Mouse (Mus musculus) limb, embryonic 15.5 days (tissue): Measurements from ENCODE around the gene Tex19.2. TPM values are rescaled to one million over a fixed set of nuclear protein-coding genes. Genes with fewer than 3 reads are reported as not detected.
A peak's percentile ranks its signal among the peaks of the same experiment; 100 is the strongest.

Experiments used
- ATAC-seq: fragments of 200-750 bp; cut with Nextera tagmentation; 2 replicates; pipeline ENCODE4 v1.8.0; 2017; ENCODE audit warnings: low read depth, moderate TSS enrichment; ENCODE audit not compliant: insufficient number of reproducible peaks, low FRiP score, low TSS enrichment
- H3K27ac ChIP-seq: fragments of 300-500 bp; sonication (generic); 2 replicates; pipeline ENCODE4 v1.5.1; 2015; ENCODE audit warnings: moderate library complexity, mild to moderate bottlenecking, inconsistent platforms
- H3K27me3 ChIP-seq: fragments of 300-500 bp; sonication (generic); 2 replicates; pipeline ENCODE4 v1.6.1; 2015; ENCODE audit warnings: inconsistent platforms
- H3K36me3 ChIP-seq: fragments of 300-500 bp; sonication (generic); 2 replicates; pipeline ENCODE4 v1.6.1; 2015; ENCODE audit warnings: inconsistent platforms
- H3K4me1 ChIP-seq: fragments of 300-500 bp; sonication (generic); 2 replicates; pipeline ENCODE4 v1.6.1; 2015; ENCODE audit warnings: inconsistent platforms
- H3K4me2 ChIP-seq: fragments of 300-500 bp; sonication (generic); 2 replicates; pipeline ENCODE4 v1.6.1; 2015; ENCODE audit warnings: mild to moderate bottlenecking, inconsistent platforms
- H3K4me3 ChIP-seq: fragments of 300-500 bp; sonication (generic); 2 replicates; pipeline ENCODE4 v1.5.1; 2015; ENCODE audit warnings: mild to moderate bottlenecking, inconsistent platforms
- H3K9ac ChIP-seq: fragments of 300-500 bp; sonication (generic); 2 replicates; pipeline ENCODE4 v1.6.1; 2015; ENCODE audit warnings: inconsistent platforms
- H3K9me3 ChIP-seq: fragments of 300-500 bp; sonication (generic); 2 replicates; pipeline ENCODE4 v1.6.1; 2016; ENCODE audit warnings: inconsistent platforms
- WGBS: fragments of 180-500 bp; shearing (Covaris S2); methylation state at CpG from one replicate; pipeline ENCODE4 v1.1.7; 2015; 5-methylcytosine and 5-hydroxymethylcytosine counted together
- polyA plus RNA-seq: library from polyadenylated mRNA; unstranded; fragments of >200 nt; fragmentation: Nextera tagmentation; extraction: Ambion mirVana; gene quantifications from 2 replicates; pipeline ENCODE4 v1.2.1, GENCODE M21; 2015

Gene Tex19.2
- polyA plus RNA-seq = not detected in 2 replicates

DNA sequence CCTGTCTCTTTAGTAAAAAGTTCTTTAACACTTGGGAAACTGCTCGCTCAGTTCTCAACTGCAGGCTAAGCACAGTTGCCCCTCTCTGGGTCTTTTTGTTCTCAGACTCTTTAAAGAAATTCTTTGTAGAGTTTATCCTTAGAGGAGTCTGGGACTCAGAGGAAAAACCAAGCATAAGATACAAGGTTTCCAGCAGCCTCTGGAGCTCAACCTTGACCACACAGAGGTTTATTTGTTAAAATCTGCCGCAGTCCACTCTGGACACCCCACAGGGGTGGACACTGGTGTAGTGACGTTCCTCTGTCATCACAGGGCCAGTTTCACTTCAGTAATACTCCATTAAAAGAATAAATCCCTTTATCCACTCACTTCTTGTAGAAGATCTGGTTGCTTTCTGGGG is at the start of gene Tex19.2:
Gene Tex19.2, minus strand, starts transcription at position 101 of the 400 bp plus-strand sequence.
- Histone ChIP-seq H3K4me3 (no peak within 1 kb of the TSS), H3K4me2 (no peak within 1 kb of the TSS), H3K9me3 (no peaks in the 10 kb centered on the region), H3K27ac (no peak within 1 kb of the TSS), H3K36me3 (no peaks in the 10 kb centered on the region), H3K4me1 (no peaks in the 10 kb centered on the region), H3K9ac (no peak within 1 kb of the TSS), H3K27me3 (no peaks in the 10 kb centered on the region)
- WGBS = 86% methylated on average over 3 of the region's 3 CpGs
- ATAC-seq = no peak

DNA sequence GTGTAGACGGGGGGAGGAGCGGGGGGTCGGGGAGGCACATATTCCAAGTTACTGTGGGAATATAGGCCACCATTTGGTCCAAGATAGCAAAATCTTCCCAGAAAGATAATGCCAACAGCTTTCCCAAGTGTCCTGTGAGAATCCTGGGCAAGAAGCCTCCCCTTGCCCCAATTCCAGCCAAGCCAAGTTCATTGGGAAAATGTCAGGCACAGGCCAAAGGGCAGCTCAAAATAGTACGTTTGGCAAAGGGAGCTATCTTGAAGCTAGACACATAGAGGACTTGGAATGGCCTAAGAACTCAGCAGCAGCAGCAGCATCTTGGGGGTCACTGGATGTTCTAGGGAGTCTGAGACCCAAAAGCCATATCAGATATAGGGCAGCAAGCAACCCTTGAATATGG is 45.3 kb upstream of the Tex19.2 start:
- no peak overlapping the region for H3K9ac ChIP-seq
- 86% methylated on average over 4 of the region's 4 CpGs for WGBS
- H3K27ac ChIP-seq = no peak overlapping the region
- no peaks in the 10 kb centered on the region for H3K9me3 ChIP-seq
- no peak for ATAC-seq
- no peak overlapping the region for H3K4me2 ChIP-seq
- no peaks in the 10 kb centered on the region for H3K36me3 ChIP-seq
- H3K4me3 ChIP-seq = no peak overlapping the region
- H3K4me1 ChIP-seq = no peaks in the 10 kb centered on the region
- no peaks in the 10 kb centered on the region for H3K27me3 ChIP-seq

DNA sequence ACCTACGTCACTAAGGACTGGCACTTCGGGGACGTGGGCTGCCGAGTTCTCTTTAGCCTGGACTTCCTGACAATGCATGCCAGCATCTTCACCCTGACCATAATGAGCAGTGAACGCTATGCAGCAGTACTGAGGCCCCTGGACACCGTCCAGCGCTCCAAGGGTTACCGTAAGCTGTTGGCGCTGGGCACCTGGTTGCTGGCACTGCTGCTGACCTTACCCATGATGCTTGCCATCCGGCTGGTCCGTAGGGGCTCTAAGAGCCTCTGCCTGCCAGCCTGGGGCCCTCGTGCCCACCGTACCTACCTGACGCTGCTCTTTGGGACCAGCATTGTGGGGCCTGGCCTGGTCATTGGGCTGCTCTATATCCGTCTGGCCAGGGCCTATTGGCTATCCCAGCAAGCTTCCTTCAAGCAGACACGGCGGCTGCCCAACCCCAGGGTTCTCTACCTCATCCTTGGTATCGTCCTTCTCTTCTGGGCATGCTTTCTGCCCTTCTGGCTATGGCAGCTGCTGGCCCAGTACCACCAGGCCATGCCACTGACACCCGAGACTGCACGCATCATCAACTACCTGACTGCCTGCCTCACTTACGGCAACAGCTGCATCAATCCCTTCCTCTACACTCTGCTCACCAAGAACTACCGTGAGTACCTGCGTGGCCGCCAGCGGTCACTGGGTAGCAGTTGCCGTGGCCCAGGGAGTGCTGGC is 42.3 kb upstream of the Tex19.2 start:
- Histone ChIP-seq H3K4me3 (no peak overlapping the region), H3K27me3 (peaks cover 24% of the 10 kb centered on the region), H3K27ac (no peak overlapping the region), H3K9ac (no peak overlapping the region), H3K36me3 (no peaks in the 10 kb centered on the region), H3K4me1 (peaks cover 9% of the 10 kb centered on the region), H3K4me2 (no peak overlapping the region), H3K9me3 (no peaks in the 10 kb centered on the region)
- 89% methylated on average over 26 of the region's 26 CpGs for WGBS
- no peak for ATAC-seq

DNA sequence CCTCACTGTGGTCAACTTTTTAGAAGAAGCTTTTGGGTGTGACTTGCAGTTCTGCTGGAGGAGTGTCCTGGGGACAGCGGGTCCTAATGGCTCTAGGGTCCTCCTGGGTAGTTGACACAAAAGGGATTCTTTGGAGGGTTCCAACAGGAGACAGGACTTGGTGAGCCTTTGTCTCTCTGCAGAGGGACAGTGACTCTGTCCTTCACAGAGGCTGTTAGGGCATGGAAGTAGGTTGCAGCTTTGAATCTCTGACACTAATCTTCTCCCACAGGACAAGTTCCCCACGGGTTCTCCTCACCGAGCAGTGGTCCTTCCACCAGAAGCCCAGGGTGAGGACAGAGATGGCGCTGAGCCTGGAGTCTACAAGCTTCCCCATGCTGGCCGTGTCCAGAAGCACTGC is 41.5 kb upstream of the Tex19.2 start, which contains the start of gene Uts2r:
Gene Uts2r, plus strand, starts transcription at position 301 of the 400 bp plus-strand sequence.
- 86% methylated on average over 5 of the region's 5 CpGs for WGBS
- Histone ChIP-seq H3K27ac (no peak within 1 kb of the TSS), H3K9me3 (no peaks in the 10 kb centered on the region), H3K36me3 (no peaks in the 10 kb centered on the region), H3K4me3 (no peak within 1 kb of the TSS), H3K4me1 (peaks cover 9% of the 10 kb centered on the region), H3K4me2 (no peak within 1 kb of the TSS), H3K27me3 (peaks cover 32% of the 10 kb centered on the region), H3K9ac (no peak within 1 kb of the TSS)
- ATAC-seq = no peak

DNA sequence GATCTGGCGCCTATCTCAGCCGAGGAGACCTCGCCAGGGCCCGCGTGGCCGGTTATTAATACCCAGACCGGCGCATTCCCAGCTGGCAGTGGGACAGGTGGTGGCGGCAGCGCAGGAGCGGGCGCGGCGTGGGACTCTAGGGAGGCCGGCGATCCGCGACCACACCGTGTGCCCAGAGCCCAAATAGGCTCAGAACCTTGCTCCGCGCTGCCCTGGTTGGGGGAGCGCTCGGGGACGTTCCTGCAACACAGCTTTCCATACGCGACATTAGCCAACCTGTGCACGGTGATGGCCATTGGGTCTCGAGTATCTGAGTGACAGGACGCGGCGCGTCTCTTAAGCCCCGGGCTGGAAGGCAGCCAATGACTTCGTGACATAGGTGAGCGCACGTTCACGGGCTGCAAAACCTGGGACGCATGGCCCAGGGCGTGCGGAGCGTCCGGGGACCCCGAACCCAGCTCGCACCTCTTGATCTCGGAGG is 38.0 kb upstream of the Tex19.2 start:
- no peak overlapping the region for H3K9ac ChIP-seq
- H3K4me2 ChIP-seq = peak overlapping the region; percentile 49
- H3K4me1 ChIP-seq = peaks cover 9% of the 10 kb centered on the region
- peaks cover 36% of the 10 kb centered on the region for H3K27me3 ChIP-seq
- no peak overlapping the region for H3K27ac ChIP-seq
- H3K9me3 ChIP-seq = no peaks in the 10 kb centered on the region
- 0 out of 2 replicates have a peak, but pooled peaks have one; percentile 54 for ATAC-seq
- H3K36me3 ChIP-seq = no peaks in the 10 kb centered on the region
- 2% methylated on average over 45 of the region's 45 CpGs for WGBS
- peak overlapping the region; percentile 33 for H3K4me3 ChIP-seq

DNA sequence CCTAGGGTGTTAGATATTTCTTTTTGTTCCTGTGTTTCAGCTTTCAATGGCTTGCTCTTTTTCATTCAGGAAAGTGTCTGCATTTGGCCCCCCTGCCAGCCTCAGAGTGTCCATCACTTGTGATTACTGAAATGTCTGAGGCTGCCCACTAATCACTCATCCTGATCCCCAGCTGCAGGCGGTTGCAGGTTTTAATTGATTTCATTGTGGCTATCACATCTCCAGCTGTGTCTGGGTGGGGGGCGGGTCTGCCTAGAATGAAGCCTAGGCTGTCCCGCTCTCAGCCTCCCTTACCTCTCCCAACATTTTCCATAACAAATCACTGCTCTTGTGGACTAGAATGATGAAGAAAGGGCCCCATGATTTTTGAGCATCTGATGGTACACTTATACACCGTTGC is 35.7 kb upstream of the Tex19.2 start:
- Histone ChIP-seq H3K36me3 (no peaks in the 10 kb centered on the region), H3K4me3 (no peak overlapping the region), H3K27ac (no peak overlapping the region), H3K4me1 (peaks cover 9% of the 10 kb centered on the region), H3K4me2 (no peak overlapping the region), H3K9me3 (no peaks in the 10 kb centered on the region), H3K9ac (no peak overlapping the region), H3K27me3 (peaks cover 36% of the 10 kb centered on the region)
- WGBS = 35% methylated on average over 4 of the region's 4 CpGs
- no peak for ATAC-seq

DNA sequence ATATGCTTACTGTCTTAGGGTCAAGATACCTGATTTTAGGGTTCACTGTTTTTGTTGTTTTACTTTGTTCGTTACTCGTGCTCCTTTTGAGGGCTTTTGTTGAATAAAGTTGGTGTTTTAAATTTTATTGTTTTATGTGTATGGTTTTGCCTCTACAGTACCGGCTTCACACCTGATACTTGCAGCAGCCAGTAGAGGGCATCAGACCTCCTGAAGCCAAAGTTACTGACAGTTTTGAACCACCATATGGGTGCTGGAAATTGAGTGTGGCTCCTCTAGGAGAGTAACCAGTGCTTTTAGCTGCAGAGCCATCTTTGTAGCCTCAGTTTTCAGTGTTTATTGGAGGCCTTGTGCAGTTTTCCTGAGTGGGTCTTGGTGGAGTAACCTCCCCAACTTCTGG is 29.7 kb upstream of the Tex19.2 start:
- no peak overlapping the region for H3K4me2 ChIP-seq
- H3K9me3 ChIP-seq = no peaks in the 10 kb centered on the region
- ATAC-seq = no peak
- no peak overlapping the region for H3K27ac ChIP-seq
- no peak overlapping the region for H3K9ac ChIP-seq
- H3K4me3 ChIP-seq = no peak overlapping the region
- H3K36me3 ChIP-seq = no peaks in the 10 kb centered on the region
- no peaks in the 10 kb centered on the region for H3K4me1 ChIP-seq
- no peaks in the 10 kb centered on the region for H3K27me3 ChIP-seq
- 76% methylated on average over 3 of the region's 3 CpGs for WGBS

DNA sequence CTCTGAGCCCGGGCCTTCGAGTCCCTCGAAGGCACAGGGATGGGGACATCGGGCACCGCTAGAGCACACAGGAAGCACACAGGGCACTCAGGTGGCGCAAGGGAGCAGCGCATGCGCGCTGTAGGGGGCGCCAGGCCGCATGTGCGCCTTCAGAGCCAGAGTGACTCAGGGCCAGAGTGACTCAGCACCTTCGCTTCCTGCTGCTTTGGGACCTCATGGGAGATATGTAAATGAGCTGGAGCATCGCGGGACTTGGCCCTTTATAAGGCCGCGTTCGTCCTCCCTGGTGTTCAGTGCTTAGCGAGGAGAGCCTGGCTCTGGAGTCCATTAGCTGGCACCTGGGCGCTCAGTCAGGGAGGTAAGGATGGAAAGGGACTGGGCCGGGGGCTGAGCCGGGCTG is 27.4 kb upstream of the Tex19.2 start, which contains the start of gene Tex19.1:
Gene Tex19.1, plus strand, starts transcription at position 279 of the 400 bp plus-strand sequence.
- no peak within 1 kb of the TSS for H3K4me2 ChIP-seq
- no peak within 1 kb of the TSS for H3K27ac ChIP-seq
- no peak within 1 kb of the TSS for H3K9ac ChIP-seq
- H3K27me3 ChIP-seq = no peaks in the 10 kb centered on the region
- ATAC-seq = no peak
- no peaks in the 10 kb centered on the region for H3K9me3 ChIP-seq
- no peaks in the 10 kb centered on the region for H3K36me3 ChIP-seq
- H3K4me3 ChIP-seq = no peak within 1 kb of the TSS
- H3K4me1 ChIP-seq = no peaks in the 10 kb centered on the region
- 87% methylated on average over 22 of the region's 22 CpGs for WGBS

DNA sequence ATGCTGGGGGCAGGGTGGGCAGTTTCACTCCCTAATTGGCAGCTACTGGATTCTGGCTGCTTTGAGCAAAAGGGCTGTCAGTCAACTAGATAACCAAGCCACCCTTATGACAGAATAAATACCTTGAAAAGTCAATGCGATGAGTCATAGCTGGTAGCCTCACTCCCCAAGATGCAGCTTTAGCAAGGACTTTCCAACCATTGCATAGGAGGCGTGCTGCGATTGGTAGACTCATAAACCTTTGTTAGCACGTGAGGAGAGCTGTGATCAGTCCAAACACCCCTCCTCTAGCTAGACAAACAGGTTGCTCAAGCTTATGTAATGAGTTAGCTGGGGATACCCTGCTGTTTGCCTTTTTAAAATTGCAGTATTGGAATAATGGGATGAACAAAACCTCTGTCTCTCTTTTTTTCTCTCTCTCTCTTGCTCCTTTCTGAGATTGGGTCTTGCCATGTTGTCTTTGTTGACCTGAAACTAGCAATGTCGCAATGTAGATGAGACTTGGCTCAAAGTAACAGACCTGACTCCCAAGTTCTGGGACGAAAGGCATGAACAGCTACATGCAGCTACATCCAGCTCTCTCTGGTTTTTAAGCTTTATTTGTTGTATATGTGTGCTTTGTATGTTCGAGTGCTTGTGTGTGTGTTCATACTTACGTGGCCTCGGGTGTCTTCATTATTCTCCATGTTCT is 25.0 kb upstream of the Tex19.2 start:
- no peaks in the 10 kb centered on the region for H3K27me3 ChIP-seq
- no peak overlapping the region for H3K4me3 ChIP-seq
- no peak overlapping the region for H3K9ac ChIP-seq
- 79% methylated on average over 9 of the region's 9 CpGs for WGBS
- H3K27ac ChIP-seq = no peak overlapping the region
- H3K9me3 ChIP-seq = no peaks in the 10 kb centered on the region
- no peak for ATAC-seq
- H3K4me2 ChIP-seq = no peak overlapping the region
- H3K4me1 ChIP-seq = no peaks in the 10 kb centered on the region
- no peaks in the 10 kb centered on the region for H3K36me3 ChIP-seq

DNA sequence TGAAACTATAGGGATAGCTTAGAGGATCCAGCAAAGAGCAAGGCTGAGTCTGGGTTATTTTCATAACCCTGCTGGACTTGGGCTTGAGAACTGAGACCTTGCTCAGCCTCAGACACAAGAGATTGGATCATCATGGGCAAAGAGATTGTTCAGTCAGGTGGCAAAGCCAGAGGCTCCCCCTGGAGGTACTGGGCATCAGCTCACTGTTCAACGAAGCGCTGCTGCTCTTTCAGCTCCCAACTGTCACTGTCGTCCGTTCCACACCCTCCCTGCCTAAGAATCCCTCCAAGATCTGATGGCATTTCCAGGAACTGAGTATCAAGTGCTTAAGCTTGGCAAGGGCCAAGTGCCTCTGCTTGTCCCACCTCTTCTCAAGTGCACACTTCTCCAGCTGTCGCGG is 20.3 kb upstream of the Tex19.2 start:
- 38% methylated on average over 6 of the region's 6 CpGs for WGBS

DNA sequence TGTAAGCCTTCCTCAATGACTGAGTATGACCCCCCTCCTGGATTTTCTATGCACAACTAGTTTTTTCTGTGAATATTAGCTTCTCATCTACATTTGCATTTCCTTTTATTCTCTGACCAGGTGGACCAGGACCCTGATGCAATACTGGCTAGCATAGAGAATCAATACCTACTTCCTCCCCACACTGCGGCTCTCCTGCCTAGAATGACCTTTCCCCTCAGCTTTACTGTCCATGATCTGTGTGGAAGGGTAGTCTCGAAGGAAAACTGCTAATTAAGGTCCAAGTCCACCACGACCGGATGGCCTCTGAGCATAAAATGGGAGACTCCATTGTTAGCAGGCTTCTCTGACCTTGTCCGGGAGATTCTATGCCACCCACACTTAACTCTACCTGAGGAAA is 19.2 kb upstream of the Tex19.2 start:
- WGBS = 80% methylated on average over 5 of the region's 5 CpGs
- no peaks in the 10 kb centered on the region for H3K4me1 ChIP-seq
- no peak for ATAC-seq
- no peaks in the 10 kb centered on the region for H3K9me3 ChIP-seq
- no peak overlapping the region for H3K4me3 ChIP-seq
- H3K4me2 ChIP-seq = no peak overlapping the region
- H3K36me3 ChIP-seq = no peaks in the 10 kb centered on the region
- H3K9ac ChIP-seq = no peak overlapping the region
- H3K27me3 ChIP-seq = no peaks in the 10 kb centered on the region
- no peak overlapping the region for H3K27ac ChIP-seq

More for the DNA sequence above, 20.3 kb upstream of the Tex19.2 start:
- Histone ChIP-seq H3K36me3 (no peaks in the 10 kb centered on the region), H3K4me2 (no peak overlapping the region), H3K9ac (no peak overlapping the region), H3K4me3 (no peak overlapping the region), H3K27ac (no peak overlapping the region), H3K27me3 (no peaks in the 10 kb centered on the region), H3K4me1 (no peaks in the 10 kb centered on the region), H3K9me3 (no peaks in the 10 kb centered on the region)
- ATAC-seq = no peak

DNA sequence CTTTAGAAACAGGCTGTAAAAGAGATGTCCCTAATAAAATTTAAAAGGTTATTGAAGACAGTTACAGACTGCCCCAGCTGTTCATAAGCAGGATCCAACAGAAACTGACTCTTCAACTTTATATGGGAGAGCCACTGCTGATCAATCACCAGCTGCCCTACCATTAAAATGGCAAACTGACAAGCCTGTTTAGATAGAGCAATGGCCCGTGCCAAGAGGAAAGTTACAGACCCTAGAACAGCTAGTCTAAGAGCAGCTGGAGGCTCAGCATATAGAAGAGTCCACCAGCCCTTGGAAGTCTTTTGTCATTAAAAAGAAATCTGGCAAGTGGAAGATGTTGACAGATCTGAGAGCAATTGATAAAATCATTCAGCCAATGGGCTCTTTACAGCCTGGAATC is 16.1 kb upstream of the Tex19.2 start:
- H3K27me3 ChIP-seq = no peaks in the 10 kb centered on the region
- ATAC-seq = no peak
- H3K27ac ChIP-seq = no peak overlapping the region
- H3K36me3 ChIP-seq = no peaks in the 10 kb centered on the region
- no peak overlapping the region for H3K4me3 ChIP-seq
- H3K9me3 ChIP-seq = no peaks in the 10 kb centered on the region
- no peak overlapping the region for H3K4me2 ChIP-seq
- WGBS = 25% methylated on average over 1 of the region's 1 CpGs
- H3K4me1 ChIP-seq = no peaks in the 10 kb centered on the region
- no peak overlapping the region for H3K9ac ChIP-seq
